ENCODE assay signal across 9 mouse cellular contexts in the genomic region with DNA sequence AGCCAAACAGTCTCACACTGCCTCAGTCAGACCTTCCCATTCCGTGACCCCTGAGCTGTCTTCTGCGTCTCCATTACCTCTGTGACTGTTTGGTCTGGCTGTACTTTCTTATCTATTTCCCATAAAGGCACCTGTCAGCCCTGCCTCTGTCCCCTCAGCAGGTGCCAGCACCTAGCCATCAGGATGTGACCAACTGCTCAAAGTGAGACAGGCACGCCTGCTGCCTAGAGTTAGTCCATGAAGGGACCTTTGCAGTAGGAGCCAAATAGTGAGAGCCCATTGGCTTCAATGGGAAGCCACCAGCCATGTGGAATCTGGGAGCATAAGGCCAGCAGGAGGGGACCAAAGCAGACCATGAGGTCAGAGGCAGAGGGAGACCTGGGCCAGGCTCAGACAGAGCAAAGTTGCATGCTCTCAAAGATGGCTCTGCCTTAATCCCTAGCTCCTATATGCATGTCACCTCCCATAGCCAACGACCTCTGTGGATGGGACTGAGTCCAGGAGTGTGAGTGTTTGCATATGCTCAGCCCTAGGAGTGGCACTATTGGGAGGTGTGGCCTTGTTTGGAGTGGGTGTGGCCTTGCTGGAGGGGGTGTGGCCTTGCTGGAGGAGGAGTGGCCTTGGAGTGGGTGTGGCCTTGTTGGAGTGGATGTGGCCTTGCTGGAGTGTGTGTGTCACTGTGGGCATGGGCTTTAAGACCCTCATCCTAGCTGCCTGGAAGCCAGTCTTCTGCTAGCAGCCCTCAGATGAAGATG. TPM values are rescaled to one million over a fixed set of nuclear protein-coding genes. Genes with fewer than 3 reads are reported as not detected.
DNase-seq lines count a peak whose midpoint lies in the region; ATAC-seq and TF ChIP-seq lines count a peak whose summit lies in the region.
"Had no signal": no experiment of that assay in that cellular context is flagged by ENCODE, and none has a peak within 500 bp of the region (broad histone marks: within the 10 kb centered on the region; RNA-seq: fewer than 3 reads in every experiment).

No protein-coding gene starts in this region.

- no peaks in the 10 kb centered on the region for H3K9me3 ChIP-seq in stomach, embryonic 16.5 days (replicated peaks; ENCODE audit: control insufficient read depth, low read length)
- no peaks in the 10 kb centered on the region for H3K9me3 ChIP-seq in forebrain, embryonic 15.5 days
- H3K9me3 ChIP-seq: midbrain, embryonic 13.5 days had no signal

- no peak for TF ChIP-seq CTCF in thymus, adult 2 months (IDR thresholded peaks at IDR 0.05; ENCODE audit: borderline replicate concordance, control insufficient read depth, extremely low read depth, insufficient read depth, low read length, poor library complexity)

- H3K4me2 ChIP-seq in stomach, embryonic 16.5 days (ENCODE audit: low read depth, low read length) = no peak overlapping the region
- H3K4me2 ChIP-seq in forebrain, embryonic 15.5 days (replicated peaks) = no peak overlapping the region
- H3K4me2 ChIP-seq: midbrain, embryonic 13.5 days had no signal

- H3K9ac ChIP-seq in stomach, embryonic 16.5 days (ENCODE audit: low read length) = peak overlapping the region; percentile 3; the same call in 1 of the 2 replicates
- no peak overlapping the region for H3K9ac ChIP-seq in forebrain, embryonic 15.5 days (replicated peaks)
- H3K9ac ChIP-seq: midbrain, embryonic 13.5 days had no signal

- DNase-seq in adrenal gland, postnatal 14 days = peak; percentile 71
- DNase-seq in adrenal gland, adult 18-20 months (ENCODE audit: low spot score in 2 of 2) = no peak
- DNase-seq in thymus, adult 2 months = peak; percentile 27
- no peak for DNase-seq in thymus, postnatal 0 days (ENCODE audit: low spot score)
- peak; percentile 41 for DNase-seq in kidney, postnatal 10 days
- no peak for DNase-seq in layer of hippocampus, postnatal 14 days (ENCODE audit: low spot score in 2 of 2)

- H3K27me3 ChIP-seq in thymus, adult 2 months (ENCODE audit: control insufficient read depth, insufficient read depth, low read length) = no peaks in the 10 kb centered on the region
- no peaks in the 10 kb centered on the region; the same call in 1 of the 2 replicates for H3K27me3 ChIP-seq in stomach, embryonic 16.5 days (ENCODE audit: control insufficient read depth, insufficient read depth, low read length)
- no peaks in the 10 kb centered on the region for H3K27me3 ChIP-seq in forebrain, embryonic 15.5 days
- H3K27me3 ChIP-seq: midbrain, embryonic 13.5 days had no signal

- no peaks in the 10 kb centered on the region for H3K36me3 ChIP-seq in thymus, adult 2 months (ENCODE audit: control insufficient read depth, insufficient read depth, low read length)
- no peaks in the 10 kb centered on the region for H3K36me3 ChIP-seq in stomach, embryonic 16.5 days (ENCODE audit: control insufficient read depth, insufficient read depth, low read length)
- H3K36me3 ChIP-seq in forebrain, embryonic 15.5 days = no peaks in the 10 kb centered on the region
- H3K36me3 ChIP-seq: midbrain, embryonic 13.5 days had no signal

- no peak for TF ChIP-seq POLR2A in thymus, adult 2 months (IDR thresholded peaks at IDR 0.05; ENCODE audit: control insufficient read depth, extremely low read depth, insufficient read depth, low read length, poor library complexity)

- H3K4me3 ChIP-seq in thymus, adult 2 months (ENCODE audit: control insufficient read depth, insufficient read depth, low read length) = no peak overlapping the region
- H3K4me3 ChIP-seq in stomach, embryonic 16.5 days (replicated peaks; ENCODE audit: low read length) = no peak overlapping the region
- no peak overlapping the region for H3K4me3 ChIP-seq in forebrain, embryonic 15.5 days
- H3K4me3 ChIP-seq: midbrain, embryonic 13.5 days had no signal

- WGBS in thymus, adult 2 months = 84% methylated on average over 4 of the region's 4 CpGs
- 44% methylated on average over 4 of the region's 4 CpGs for WGBS in stomach, embryonic 16.5 days
- WGBS in forebrain, embryonic 15.5 days = 77% methylated on average over 4 of the region's 4 CpGs

- peak; percentile 20; the same call in 1 of the 2 replicates for ATAC-seq in stomach, embryonic 16.5 days (ENCODE audit: insufficient read depth, low FRiP score)
- ATAC-seq in forebrain, embryonic 15.5 days (replicated peaks) = no peak
- ATAC-seq: midbrain, embryonic 13.5 days had no signal

- peaks cover 46% of the 10 kb centered on the region for H3K4me1 ChIP-seq in thymus, adult 2 months (replicated peaks; ENCODE audit: control insufficient read depth, insufficient read depth, low read length)
- peaks cover 25% of the 10 kb centered on the region for H3K4me1 ChIP-seq in stomach, embryonic 16.5 days (ENCODE audit: control insufficient read depth, insufficient read depth, low read length)
- H3K4me1 ChIP-seq in forebrain, embryonic 15.5 days = peaks cover 36% of the 10 kb centered on the region

- H3K27ac ChIP-seq in thymus, adult 2 months (ENCODE audit: control insufficient read depth, insufficient read depth, low read length) = no peak overlapping the region
- H3K27ac ChIP-seq in stomach, embryonic 16.5 days (ENCODE audit: low read length) = no peak overlapping the region
- H3K27ac ChIP-seq in forebrain, embryonic 15.5 days (replicated peaks) = no peak overlapping the region
- H3K27ac ChIP-seq: midbrain, embryonic 13.5 days had no signal

RNA-seq across cellular contexts. Expression of a gene that starts 3.0 kb away (rescaled TPM):
- total RNA-seq in adrenal gland, postnatal 14 days (2021) = 9.1 and 10.8 TPM in 2 replicates
- total RNA-seq in adrenal gland, adult 18-20 months (2021) = 1 to 10 TPM; 8.4 to 9.7 TPM
- 13.9 and 14.0 TPM in 2 replicates for polyA plus RNA-seq in thymus, adult 2 months (2012; rRNA removed)
- 9.0 and 9.2 TPM in 2 replicates for polyA plus RNA-seq in thymus, postnatal 0 days (2015; fragmentation: Nextera tagmentation; extraction: Ambion mirVana)
- 14.5 and 16.5 TPM in 2 replicates for polyA plus RNA-seq in stomach, embryonic 16.5 days (2015; fragmentation: Nextera tagmentation; extraction: Ambion mirVana)
- total RNA-seq in layer of hippocampus, postnatal 14 days (2021) = 10 to 100 TPM; 16.2 to 19.5 TPM
- polyA plus RNA-seq in forebrain, embryonic 15.5 days (2015; fragmentation: Nextera tagmentation; extraction: Ambion mirVana) = 14.5 and 14.9 TPM in 2 replicates

RNA-seq across cellular contexts. Expression of a gene that starts 59.1 kb away (rescaled TPM):
- total RNA-seq in adrenal gland, postnatal 14 days (2021) = 56.9 and 79.0 TPM in 2 replicates
- 10 to 100 TPM; 43.6 to 52.1 TPM for total RNA-seq in adrenal gland, adult 18-20 months (2021)
- polyA plus RNA-seq in thymus, adult 2 months (2012; rRNA removed) = 428 and 476 TPM in 2 replicates
- 94.3 and 127 TPM in 2 replicates for polyA plus RNA-seq in thymus, postnatal 0 days (2015; fragmentation: Nextera tagmentation; extraction: Ambion mirVana)
- polyA plus RNA-seq in stomach, embryonic 16.5 days (2015; fragmentation: Nextera tagmentation; extraction: Ambion mirVana) = 144 and 177 TPM in 2 replicates
- total RNA-seq in layer of hippocampus, postnatal 14 days (2021) = 100 to 1,000 TPM; 103 to 114 TPM
- 127 and 138 TPM in 2 replicates for polyA plus RNA-seq in forebrain, embryonic 15.5 days (2015; fragmentation: Nextera tagmentation; extraction: Ambion mirVana)

Comparison
In these comparisons a context has a peak if more than half of its experiments do, and no peak if none do; other contexts are left out.
1. DNase-seq: peak in adrenal gland, postnatal 14 days (single experiment), thymus, adult 2 months (single experiment) and kidney, postnatal 10 days (single experiment); none in adrenal gland, adult 18-20 months (0 of 2), thymus, postnatal 0 days (single experiment) and layer of hippocampus, postnatal 14 days (0 of 2).